Mouse (Mus musculus) right cerebral cortex, adult 18-20 months (tissue): Measurements from ENCODE around the gene Trappc13.
A peak's percentile ranks its signal among the peaks of the same experiment; 100 is the strongest.

Experiments
- DNase-seq: peaks from one replicate; pipeline ENCODE4 v3.0.0; 2022; ENCODE audit warnings: mixed read lengths

Gene Trappc13

GRCm38 (mm10) chr13:104113782-104114181, 64.5 kb downstream of the Trappc13 start:
- DNase-seq: no peak

GRCm38 (mm10) chr13:104112266-104112900, 65.9 kb downstream of the Trappc13 start:
- peak; percentile 29 for DNase-seq

- no peak for DNase-seq
These were observed 67.7 kb downstream of the Trappc13 start for GRCm38 (mm10) chr13:104110526-104110925.

- peak; percentile 56 for DNase-seq
These were observed 68.3 kb downstream of the Trappc13 start for GRCm38 (mm10) chr13:104109816-104110521.

- DNase-seq: peak; percentile 88
These were observed 68.9 kb downstream of the Trappc13 start, which contains the start of the genes Nln and Sgtb for GRCm38 (mm10) chr13:104109288-104109815. Gene Nln (minus strand): TSS chr13:104109614. Gene Sgtb (plus strand): TSS chr13:104109741.

- DNase-seq: no peak
These were observed 69.5 kb downstream of the Trappc13 start for GRCm38 (mm10) chr13:104108651-104109287.

GRCm38 (mm10) chr13:104101606-104102235, 76.5 kb downstream of the Trappc13 start:
- DNase-seq: no peak

GRCm38 (mm10) chr13:104100416-104100815, 77.9 kb downstream of the Trappc13 start:
- no peak for DNase-seq

- no peak for DNase-seq
These were observed 81.1 kb downstream of the Trappc13 start for GRCm38 (mm10) chr13:104097190-104097589.

GRCm38 (mm10) chr13:104095955-104096354, 82.3 kb downstream of the Trappc13 start:
- no peak for DNase-seq

GRCm38 (mm10) chr13:104094531-104095385, 83.5 kb downstream of the Trappc13 start:
- no peak for DNase-seq
